Mouse (Mus musculus) heart, adult 2 months (tissue): Measurements from ENCODE around the gene Tpk1.

Experiments used
- CTCF ChIP-seq: fragments of 200-600 bp; IDR thresholded peaks from 2 replicates; pipeline ENCODE4 v1.8.1; 2022; ENCODE audit warnings: antibody characterized with exemption, mild to moderate bottlenecking, moderate library complexity
- POLR2A ChIP-seq: fragments of 200-500 bp; IDR thresholded peaks from 2 replicates; pipeline ENCODE4 v1.6.1; 2011; ENCODE audit warnings: mild to moderate bottlenecking, low read depth, low read length, control low read depth; ENCODE audit not compliant: insufficient read depth

DNA sequence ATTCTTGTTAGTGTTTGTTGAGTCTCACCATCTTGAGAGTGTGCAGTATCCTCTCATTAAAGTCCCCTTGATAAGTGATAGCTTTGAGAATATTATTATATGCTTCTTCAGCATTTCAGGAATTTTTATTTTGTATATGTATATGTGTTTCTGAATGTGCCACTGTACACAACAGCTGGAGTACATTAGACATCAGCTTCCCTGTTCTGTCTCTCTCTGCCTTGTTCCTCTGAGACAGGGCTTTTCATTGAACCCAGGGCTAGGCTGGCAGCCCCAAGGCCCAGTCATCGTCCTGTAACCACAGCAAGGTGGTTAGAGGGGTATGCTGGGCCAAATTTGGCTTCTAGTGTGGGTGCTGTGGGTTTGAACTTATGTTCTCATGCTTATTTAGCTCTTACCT, 25.8 kb upstream of the Tpk1 start:
- TF ChIP-seq CTCF (no peak), POLR2A (no peak)
